Mouse (Mus musculus) thymus, postnatal 25 days (tissue): ENCODE results near the gene Prr18.
A peak's percentile ranks its signal among the peaks of the same experiment; 100 is the strongest.

Source experiments
- DNase-seq: peaks from one replicate; pipeline ENCODE4 v3.0.0; 2022

Prr18 gene

DNA sequence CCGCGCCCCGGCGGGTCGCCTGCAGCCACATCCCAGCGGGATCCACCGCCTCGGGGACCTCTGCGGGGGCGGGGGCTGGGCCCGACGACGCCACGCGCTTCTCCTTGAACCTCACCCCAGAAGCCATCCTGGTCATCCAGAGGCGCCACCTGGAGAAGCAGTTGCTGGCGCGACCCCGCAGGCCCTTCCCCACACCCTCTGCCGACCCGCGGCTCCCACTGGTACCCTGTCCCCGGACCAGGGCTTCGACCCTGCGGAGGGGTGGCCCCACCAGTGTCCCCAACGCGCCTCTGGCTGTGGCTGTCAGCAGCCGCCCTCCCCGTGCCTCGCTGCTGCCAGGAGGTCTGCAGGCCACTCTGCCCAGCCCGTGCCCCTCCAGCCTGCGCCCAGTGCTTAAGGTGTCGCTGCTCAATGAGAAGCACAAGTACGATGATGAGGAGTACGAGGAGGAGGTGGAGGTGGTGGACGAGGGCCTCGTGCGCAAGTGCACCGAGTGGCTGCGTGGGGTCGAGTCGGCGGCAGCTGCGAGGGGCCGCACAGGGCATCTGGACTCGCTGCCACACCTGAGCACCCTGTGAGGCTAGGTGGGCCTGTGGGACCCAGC, 4.2 kb downstream of the Prr18 start:
- DNase-seq = peak; percentile 11

- peak; percentile 43 for DNase-seq
Measured at GRCm38 (mm10) chr17:8342706-8343105, 5.4 kb downstream of the Prr18 start.

DNA sequence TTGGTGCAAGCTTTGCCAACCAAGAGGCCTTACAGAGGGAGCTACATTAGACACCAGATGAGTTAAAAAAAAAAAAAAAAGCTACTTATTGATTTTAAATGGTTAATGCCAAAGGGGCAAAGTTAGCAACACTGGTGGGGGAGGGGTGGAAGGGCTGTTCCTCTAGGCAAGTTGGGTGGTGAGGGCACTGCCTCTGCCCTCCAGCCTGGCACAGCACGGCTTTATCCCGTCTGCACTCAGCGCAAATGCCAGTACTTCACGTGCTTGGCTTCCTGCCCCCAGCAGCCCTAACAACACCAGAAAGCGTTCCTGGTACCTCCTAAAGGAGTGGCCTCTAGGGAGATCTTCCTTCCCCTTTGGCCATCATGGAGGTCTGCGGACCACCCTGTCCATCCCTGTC, 6.2 kb downstream of the Prr18 start:
- no peak for DNase-seq

GRCm38 (mm10) chr17:8347765-8348285, 10.6 kb downstream of the Prr18 start:
- DNase-seq = no peak

- DNase-seq = no peak
Measured at GRCm38 (mm10) chr17:8348941-8349340, 11.7 kb downstream of the Prr18 start.

- DNase-seq = no peak
Measured at GRCm38 (mm10) chr17:8351088-8351487, 13.8 kb downstream of the Prr18 start.

DNA sequence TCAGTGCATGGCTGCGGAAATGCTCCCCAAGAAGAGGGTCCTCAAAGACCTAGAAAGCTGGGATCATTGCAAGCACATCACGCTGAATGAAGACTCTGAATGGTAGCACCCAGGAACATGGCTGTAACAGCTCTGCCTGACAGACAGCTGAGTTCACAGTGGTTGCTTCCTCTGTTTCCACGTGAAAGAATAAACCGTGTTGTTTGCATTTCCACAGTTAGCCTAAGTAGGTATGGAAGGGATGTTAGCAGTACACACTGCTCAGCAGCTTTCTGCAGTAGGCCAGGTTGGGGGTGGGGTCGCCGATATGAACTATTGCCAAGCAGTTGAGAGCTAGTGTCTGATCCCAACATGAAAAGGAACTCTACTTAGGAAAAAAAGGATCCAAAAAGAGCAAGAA, 18.4 kb downstream of the Prr18 start, which contains the start of gene T2:
T2 (plus strand) TSS at position 301 of the 400 bp plus-strand sequence.
- no peak for DNase-seq

DNA sequence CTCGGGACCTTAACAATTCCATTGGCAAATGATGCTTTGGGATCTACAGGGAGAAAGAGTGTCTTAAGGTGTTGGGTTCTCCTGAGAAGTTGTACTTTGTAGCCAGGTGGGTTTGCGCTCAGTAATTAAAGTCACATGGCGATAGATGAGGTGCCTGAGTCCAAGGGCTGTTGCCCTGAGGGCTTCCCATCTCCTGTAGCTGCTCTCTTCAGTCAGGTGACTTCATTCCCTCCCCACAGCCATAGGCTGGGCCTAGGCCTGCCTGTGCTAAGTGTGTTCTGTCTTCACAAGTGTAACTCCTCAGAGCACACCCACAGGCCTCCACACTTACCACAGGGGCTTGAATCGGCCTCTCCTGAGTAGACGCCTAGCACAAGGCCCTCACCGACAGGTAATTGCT, 20.2 kb downstream of the Prr18 start:
- no peak for DNase-seq

DNA sequence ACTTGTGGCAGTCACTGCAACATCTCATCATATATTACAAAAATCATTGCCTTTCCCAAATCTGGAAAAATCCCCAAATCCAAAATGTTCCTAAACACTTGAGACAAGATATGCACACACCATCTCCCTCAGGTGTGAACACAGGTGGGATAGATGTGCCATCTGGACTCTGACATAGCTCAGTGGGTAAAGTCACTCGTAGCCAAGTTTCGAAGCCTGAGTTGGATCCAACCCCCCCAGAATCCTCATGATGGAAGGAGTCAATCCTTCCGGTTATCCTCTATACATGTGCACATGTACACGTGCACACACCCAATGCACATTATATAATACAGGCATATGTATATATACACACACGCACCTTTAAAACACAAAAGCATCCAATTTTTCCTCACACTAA, 23.6 kb downstream of the Prr18 start:
- no peak for DNase-seq

DNA sequence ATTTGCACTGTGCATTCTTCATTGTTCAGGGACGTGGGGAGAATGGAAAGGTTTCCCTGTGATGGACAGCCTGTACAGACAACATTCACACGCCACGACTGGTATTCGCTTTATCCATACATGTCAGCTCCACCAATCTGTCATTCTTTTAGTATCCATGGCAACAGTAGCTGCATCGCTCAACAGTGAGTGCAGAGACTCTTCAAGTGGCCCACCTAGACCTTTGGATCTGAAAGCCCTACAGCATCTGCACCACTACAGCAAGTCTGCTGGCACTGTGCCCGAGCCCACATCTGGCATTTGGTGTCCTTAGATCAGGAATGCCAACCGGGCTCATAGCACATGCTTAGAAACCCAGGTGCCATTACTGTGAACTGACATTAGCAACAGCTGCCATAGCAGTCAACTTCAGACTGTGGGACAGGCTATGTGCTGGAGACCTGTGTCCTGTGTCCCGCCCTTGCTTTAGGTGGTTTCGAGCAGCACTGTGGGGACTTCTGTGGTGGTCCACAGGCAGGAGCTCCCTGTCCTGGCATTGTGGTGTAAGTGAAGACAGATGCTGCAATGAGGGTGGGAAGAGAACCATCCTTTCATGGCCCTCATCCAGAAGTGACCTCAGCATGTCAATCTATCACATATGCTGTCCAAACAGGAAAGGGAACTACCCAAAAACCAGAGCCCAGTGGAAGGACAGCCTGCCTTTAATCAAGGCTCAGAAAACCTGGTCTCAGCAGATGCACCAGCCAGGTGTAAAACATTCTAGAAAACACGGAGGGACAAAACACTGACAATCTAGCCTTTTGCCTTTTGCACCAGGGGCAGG, 24.2 kb downstream of the Prr18 start:
- no peak for DNase-seq

- DNase-seq = no peak
Measured at GRCm38 (mm10) chr17:8367514-8368480, 30.5 kb downstream of the Prr18 start.

GRCm38 (mm10) chr17:8368570-8368969, 31.3 kb downstream of the Prr18 start:
- DNase-seq = no peak

DNA sequence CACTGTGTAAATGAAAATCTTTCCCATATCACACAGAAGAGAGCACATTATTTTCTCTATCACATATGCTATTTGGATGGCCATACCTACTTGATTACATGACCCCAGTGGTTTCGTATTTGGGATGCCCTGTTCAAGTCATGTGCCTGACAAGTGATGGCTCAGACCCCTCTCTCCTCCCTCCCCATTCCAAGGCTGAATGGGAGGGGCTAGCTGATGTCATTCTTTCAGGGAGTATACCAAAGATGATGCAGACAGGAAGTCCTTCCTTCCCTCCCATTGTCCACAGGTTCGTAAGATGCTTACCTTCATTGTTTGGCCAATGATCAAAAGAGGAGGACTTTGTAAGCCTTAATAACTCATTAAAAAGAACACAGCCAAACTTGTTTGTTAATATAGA, 31.9 kb downstream of the Prr18 start:
- no peak for DNase-seq

- DNase-seq = no peak
Measured at GRCm38 (mm10) chr17:8370634-8371229, 33.5 kb downstream of the Prr18 start.

- DNase-seq = peak; percentile 80
Measured at GRCm38 (mm10) chr17:8371834-8372233, 34.6 kb downstream of the Prr18 start.

GRCm38 (mm10) chr17:8372286-8373046, 35.2 kb downstream of the Prr18 start:
- DNase-seq = peak; percentile 84

- no peak for DNase-seq
Measured at GRCm38 (mm10) chr17:8377298-8377697, 40.0 kb downstream of the Prr18 start.

- DNase-seq = no peak
Measured at GRCm38 (mm10) chr17:8385441-8385840, 48.2 kb downstream of the Prr18 start.

- peak; percentile 55 for DNase-seq
Measured at GRCm38 (mm10) chr17:8388463-8388862, 51.2 kb downstream of the Prr18 start.

DNA sequence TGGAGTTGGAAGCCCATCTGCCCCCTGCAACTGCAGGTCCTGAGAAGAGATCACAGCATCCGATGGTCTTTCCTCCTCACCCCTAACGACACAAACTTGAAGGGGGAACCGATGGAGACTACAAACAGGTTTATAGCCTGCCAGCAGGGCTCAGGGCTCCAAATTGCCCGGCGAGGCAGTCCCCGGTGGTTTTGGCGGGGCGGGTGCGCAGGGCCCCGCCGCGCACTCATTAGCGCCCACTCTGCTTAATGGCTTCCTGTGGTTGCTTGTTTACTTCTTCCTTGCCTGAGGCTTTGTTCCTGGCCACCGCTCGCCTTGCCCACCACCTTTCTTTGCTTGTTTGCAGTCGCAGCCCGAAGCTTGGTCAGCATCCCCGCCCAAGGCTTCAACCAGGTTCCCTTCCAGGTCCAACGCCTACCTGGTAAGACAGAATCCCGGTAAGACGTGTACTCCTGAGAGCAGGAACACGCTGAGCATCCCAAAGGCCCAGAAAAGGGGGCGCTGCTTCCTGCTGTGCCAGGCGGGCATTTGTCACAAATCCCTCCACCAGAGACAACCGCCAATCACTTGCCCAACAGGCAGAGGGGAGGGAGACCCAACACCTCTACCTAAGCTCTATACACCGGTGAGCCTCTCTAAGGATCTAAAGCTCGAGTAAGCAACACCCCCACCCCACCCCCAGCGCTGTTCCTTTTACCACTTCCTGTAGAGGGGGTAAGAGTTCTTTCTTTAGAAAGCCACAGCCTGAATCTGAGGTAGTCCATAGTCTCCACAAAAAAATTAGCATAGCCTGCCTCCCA, 51.9 kb downstream of the Prr18 start:
- peak; percentile 22 for DNase-seq

GRCm38 (mm10) chr17:8389790-8390095, 52.5 kb downstream of the Prr18 start:
- no peak for DNase-seq
